Mouse (Mus musculus): ENCODE data around the gene Hbq1a.
"Not testable (repeated sequence)": the region's sequence is repeated elsewhere in the genome, so short reads cannot be mapped to it uniquely, and the experiment has no call there.

Hbq1a gene

DNA sequence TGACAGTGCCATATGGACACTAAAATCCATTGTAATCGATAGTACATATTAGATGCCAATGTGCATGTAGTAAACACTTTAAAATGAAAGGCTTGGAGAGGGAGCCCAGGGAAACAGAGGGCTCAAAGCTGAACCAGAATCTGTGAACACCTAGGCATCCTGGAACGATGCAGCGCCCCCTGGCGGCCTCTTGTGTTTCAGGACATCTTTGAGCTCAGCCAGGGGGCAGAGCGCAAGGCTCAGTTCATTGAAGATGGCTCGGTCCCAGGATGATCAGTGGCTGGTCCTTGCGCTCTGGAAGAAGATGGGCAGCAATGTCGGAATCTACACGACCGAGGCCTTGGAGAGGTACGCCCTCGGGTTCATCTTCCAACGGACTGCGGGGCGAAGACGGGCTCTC lies at the start of gene Hbq1a:
Gene Hbq1a (plus strand): TSS at position 205 of the 400 bp plus-strand sequence.
- in situ Hi-C loops (cut with MboI), result not testable (repeated sequence)

DNA sequence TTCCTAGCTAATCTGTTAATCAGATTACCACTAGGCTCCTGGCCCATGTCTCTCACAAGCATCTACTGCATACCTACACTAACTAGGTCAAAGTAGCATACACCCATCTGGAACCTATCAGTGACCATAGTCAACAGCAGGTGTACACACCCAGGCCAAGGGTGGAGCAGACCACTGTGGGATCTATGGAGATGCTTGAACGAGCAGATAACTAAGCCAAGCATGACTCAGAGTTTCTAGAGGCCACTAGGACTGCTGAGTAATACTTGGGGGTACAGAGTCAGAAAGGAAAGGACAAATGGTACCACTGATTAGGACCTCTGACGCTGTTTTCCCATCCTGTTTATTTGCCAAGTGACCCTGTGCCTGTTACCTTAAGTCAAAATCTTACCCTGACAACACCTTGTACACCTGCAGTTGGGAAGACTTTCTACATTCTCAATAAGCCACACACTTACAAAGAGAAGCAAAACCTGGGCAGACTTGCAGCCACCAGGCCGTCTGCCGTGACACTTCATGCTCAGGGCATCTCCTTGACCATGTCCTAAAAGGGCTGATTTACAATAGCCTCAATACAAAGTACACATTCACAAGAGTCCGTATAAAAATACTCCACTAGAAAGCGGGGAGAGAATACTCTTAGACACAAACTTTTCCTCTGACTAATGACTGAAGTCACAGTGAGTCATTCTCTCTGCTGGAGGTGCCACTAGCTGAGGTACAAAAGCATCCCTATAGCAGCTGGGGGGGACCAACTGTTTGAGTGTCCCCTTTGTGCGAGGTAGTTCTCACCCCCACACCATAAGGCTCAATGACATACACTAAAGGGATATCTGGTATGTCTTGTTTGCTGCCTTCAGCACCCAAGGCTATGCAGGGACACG lies 48.7 kb upstream of the Hbq1a start:
- in situ Hi-C loops (cut with MboI), result no loop called here

DNA sequence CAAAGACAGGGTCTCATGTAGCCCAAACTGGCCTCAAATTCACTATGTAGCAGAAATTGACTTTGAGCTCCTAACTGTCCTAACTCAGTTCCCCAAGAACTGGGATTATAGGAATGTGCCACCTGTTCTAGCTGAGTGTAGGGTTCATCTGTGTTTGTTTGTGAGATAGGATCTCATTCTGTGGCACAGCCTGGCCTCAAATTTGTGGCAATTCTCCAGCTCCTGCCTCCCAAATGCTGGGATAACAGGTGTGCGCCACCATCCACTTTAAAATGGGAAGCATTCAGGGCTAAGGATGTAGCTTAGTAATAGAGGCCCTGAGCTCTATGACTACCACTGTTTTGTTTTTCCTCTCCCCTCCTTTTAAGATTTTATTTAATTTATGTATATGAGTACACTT lies 46.7 kb upstream of the Hbq1a start:
- in situ Hi-C loops (cut with MboI), result no loop called here

DNA sequence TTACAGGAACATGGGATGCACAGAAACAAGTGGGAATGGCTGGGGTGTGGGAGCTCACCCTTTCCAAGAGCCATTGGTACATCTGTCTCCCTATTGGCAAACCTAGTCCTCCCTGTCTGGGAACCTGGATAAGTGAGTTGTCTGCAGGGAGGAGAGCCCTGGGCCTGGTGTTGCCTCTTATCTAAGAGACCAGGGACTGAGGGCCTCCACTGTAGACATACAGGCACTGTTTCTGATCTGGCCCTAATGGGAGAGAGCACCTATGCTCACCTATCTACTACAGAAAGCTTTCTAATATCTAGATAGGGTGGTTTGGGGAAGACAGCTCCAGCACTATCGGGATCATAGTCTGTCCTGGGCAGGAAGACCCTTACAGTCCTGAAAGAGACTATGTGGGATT lies 43.7 kb upstream of the Hbq1a start:
- in situ Hi-C loops (cut with MboI), result no loop called here

DNA sequence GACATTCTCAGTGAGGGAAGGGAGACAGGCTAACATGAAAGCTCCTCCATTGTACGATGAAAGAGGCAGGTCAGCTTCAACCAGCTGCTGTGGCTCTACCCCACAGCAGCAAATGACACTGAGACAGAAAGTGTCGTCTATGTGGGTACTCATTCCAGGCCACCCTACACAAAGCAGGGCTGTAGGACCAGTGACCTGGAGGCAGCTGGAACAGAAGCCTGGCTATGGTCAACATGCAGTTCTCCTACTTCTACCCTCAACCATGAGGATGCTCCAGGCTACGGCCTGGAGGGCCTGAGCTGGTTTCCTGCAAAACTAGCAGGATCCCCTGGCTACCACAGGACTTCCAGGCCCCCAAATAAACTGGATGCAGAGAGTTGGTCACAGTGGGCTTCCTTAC lies 43.3 kb upstream of the Hbq1a start:
- in situ Hi-C loops (cut with MboI), result no loop called here

DNA sequence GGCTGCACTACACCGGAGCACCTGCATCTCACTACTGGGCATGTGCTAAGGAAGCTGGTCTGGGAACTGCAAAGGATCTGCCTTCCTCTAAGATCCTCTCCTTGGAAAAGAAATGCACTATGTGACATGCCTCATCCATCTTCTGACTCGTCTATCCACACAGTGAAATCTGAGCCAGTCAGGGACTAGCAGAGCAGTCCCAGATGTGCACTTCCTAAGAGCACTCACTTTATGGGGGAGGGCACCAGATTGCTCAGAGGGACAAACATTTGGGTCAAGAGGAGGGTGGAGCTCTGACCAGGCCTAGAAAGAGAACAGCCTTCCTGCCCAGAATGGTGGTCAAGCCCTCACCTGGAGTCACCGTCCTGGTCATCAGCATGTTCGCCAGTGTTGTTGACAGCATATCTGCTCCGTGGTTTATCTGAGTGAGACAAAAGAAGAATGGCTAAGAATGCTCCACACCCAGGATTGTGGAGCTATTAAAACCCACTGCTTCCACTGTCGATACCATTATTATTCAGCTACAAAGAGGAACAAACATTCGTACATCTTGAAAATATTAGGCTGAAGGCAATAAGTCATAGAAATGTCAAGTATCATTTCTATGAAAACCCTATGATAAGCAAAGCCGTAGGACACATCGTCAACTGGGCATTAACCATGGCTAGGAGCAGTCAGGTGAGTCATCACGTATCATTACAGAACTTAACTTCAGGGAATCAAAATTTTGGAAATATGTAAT lies 37.0 kb upstream of the Hbq1a start:
- in situ Hi-C loops (cut with MboI), result no loop called here

DNA sequence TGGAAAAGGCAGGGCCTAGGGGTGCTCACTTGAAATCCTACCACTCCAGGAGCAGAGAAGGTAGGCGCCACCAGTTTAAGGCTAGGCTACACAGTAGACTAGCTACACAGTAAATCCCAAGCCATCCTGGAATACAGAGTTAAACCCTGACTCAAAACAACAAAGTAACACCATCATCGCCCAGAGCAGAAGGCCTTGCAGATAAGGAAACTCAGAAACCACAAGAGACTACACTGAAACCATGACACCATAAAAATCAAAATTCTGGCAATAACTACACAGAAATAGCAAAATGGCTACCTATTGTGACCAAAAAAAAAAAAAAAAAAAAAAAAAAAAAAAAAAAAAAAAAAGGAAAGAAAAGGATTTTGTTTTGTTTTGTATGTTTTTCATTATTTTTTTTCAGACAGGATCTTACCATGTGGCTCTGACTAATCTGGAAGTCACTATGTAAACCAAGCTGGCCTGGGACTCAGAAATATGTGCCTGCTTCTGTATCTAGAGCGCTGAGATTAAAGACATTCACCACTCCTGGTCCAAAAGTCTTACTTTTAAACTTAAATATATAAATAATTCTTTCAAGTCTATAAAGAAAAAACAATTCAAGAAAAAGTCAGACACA lies 34.6 kb upstream of the Hbq1a start:
- in situ Hi-C loops (cut with MboI), result no loop called here

DNA sequence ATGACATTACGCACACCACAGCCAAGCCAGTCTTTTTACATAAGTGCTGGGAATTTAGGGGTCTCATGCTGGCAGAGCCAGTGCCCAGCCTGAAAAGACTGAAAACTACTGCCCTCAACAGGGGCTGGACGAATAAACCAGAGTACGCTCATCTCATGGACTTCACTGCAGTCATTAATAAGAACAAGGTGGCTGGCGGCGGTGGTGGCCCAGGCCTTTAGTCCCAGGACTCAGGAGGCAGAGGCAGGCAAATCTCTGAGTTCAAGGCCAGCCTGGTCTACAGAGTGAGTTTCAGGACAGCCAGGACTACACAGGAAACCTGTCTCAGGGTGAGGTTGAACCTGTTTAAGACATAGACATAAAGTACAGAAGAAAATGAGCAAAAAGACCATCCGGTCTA lies 33.7 kb upstream of the Hbq1a start:
- in situ Hi-C loops (cut with MboI), result no loop called here

DNA sequence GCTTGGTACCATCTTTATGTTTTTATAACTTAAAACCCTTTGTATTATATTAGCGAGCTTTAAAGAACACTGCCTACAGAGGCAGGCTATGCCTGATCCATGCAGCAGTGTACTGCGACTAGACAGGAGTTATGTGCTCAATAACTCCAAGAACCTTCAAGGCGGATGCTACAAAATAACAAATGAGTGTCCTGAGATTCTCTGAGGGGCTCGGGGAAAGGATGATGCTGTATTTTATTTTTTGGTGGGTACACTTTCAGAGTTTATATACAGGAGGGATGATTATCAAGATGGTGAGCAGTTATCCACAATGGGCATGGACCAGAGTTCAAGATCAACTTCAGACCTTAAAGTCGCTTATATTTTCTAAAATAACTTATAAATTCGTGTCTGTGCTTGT lies 33.1 kb upstream of the Hbq1a start:
- in situ Hi-C loops (cut with MboI), result no loop called here

DNA sequence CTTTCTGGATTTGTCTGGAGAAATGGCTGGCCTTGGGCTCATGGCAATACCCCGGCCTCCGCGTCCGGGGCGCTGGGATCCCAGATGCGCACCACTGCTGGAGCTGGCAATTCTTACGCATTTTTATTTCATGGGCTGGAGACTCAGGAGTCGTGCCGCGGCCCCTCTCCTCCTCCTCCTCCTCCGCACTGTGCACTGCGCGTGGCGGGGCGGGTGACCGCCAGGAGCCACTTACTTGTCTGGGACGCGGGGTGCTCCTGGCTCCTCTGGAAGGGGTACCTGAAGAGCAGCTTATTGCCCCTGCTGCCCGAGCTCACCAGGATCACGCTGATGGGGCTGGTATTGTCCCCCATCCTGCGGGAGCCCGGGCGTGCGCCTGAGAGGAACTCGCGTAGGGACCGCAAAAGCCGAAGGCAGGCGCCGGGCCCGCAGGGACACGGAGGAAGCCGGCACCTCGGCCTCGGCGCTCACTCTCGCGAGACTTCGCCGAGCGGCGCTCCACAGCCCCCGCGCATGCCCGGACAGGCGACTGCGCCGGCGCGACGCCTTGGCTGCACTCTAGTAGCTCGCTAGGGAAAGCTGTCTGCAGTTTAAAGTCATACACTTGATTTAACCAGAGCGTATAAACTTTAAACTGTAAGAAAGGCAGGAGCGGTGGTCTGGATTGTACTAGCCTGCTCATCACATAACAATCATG lies 32.5 kb upstream of the Hbq1a start, which contains the start of gene Nprl3:
Gene Nprl3 (minus strand): TSS at position 520 of the 697 bp plus-strand sequence.
- in situ Hi-C loops (cut with MboI), result no loop called here

DNA sequence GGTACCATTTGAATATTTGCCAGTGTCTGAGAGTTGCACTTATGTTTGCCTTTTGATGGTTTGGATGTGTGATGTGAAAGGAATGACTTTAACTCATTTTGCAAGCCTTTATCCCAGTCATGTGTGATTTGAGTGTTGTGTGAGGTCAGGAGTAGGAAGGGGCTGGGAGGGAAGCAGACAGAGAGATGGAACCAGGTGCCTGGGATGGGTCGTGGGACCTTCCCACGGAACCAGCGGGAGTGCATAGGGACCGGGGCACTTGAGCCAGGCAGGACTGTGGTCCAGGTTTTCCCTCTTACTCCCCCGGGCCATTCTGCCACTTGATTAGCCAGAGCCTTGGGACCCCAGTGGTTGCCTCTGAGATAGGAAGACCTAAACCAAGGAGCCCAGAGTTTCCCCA lies 31.9 kb upstream of the Hbq1a start:
- in situ Hi-C loops (cut with MboI), result no loop called here

DNA sequence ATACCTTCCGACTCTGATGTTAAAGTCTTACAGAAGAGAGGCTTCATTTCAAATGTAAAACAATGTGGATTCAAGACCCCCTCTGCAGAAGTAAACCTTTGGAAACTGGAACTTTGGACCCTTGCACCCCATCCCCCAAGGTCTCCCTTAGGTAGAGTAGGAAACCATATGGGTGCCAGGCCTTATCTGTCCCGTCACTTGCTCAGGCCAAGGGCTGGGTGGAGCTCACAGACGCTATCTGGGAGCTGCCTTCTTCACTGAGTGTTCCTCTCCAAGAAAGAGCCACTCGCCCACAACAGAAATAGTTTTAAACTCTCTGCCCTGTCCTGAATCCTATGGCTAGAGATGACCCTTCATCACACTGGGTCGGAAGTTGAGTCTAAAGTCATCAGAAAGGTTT lies 30.9 kb upstream of the Hbq1a start:
- in situ Hi-C loops (cut with MboI), result no loop called here

DNA sequence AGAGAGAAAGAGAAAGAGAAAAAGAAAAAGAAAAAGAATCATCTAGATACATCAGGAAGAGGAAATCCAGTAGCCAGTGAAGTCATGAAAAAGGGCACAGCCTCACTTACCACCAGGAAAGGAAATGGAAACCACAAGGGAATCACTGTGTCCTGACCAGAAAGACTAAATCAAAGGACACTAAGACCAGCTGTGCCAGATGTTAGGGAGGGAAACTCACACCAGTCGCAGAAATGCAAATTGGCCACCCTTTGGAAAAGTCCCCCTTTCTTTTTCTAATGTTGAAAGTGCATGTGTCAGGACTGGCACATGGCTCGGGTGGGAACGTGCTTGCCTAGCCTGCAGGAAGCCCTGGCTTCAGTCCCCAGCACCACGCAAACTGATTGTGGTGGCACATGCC lies 28.7 kb upstream of the Hbq1a start:
- in situ Hi-C loops (cut with MboI), result no loop called here

DNA sequence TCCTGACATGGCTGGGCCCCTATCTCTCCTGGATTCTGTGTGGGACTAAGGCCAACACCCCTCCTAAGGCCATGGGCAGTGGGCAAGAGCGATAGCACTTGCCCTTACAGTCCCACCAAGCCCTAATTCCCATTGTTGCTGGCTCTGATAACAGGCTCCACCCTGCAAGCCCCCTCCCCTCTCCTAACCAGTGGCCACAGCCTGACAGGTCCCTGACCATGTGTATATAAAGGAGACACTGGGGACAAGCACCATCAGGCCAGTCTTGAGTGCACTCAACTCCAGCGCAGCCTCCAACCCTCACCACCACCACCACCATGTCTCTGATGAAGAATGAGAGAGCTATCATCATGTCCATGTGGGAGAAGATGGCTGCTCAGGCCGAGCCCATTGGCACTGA lies 23.5 kb upstream of the Hbq1a start, which contains the start of gene Hba-x:
Gene Hba-x (plus strand): TSS at position 54 of the 400 bp plus-strand sequence.
- in situ Hi-C loops (cut with MboI), result no loop called here

DNA sequence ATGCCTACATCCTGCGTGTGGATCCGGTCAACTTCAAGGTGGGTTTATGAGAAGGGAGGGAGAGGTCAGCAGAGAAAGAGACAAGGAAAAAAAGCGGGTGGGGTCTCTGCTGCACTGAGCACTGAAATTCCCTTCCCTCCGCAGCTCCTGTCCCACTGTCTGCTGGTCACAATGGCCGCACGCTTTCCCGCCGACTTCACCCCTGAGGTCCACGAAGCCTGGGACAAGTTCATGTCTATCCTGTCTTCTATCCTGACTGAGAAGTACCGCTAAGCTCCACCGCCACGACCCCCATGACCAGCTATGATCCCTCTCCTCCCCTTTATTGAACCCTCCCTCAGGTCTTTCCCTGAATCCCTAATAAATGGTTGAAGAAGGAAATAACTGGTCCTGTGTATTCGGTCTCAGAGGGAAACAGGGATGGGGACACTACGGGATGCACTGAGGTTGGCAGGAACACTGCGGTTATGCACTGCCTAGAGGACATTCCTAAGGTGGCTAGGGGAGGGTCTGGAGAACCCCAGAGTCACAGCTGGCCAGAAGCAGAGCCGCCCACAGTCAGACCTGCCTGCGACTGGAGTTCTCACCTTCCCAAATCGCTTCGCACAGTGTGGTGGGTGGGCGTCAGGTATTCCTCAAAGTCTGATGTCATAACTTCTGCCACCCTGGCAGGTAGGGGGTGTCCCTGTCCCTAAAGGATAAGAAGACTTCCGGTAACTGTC lies 22.0 kb upstream of the Hbq1a start:
- in situ Hi-C loops (cut with MboI), result no loop called here

DNA sequence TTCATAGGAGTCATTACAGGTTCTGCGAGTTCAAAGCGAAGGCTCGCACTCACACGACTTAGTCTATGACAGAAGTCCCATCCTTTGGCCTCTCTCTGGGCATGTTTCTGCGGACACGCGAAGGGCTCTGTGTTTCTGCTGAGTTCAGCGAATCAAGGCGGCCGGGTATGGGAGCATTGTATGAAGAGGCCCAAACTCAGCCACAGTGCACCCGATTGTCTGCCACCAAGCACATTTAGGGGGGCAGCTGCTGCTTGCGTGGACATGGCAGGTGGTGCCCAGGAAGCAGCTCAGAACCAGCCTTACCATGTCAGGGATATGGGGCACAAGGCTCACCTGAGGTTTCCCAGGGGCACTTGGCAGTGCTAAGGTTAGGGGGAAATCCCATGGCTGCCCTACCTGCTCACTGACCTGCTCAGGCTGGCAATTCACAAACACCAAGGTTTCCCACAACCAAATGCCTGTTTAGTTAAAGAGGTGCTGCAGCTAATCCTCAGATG lies 21.4 kb upstream of the Hbq1a start:
- in situ Hi-C loops (cut with MboI), result no loop called here

DNA sequence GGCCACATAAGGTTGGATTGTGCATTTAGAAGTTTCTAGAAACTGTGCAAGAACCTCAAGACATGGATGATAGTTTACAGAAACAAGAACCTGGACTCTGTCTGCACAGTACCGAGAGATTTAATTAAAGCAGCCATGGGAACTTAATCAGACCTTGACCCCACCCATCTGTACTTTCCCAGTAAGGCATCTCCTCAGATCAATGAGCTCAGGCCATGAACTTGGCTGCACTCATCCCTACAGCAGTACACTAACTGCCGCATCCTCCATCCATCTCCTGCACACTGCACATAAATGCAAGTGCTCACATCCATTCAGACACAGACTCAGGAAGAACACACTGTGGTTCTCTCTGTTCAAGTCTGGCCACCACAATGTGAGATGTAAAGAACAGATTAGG lies 19.2 kb upstream of the Hbq1a start:
- in situ Hi-C loops (cut with MboI), result no loop called here

DNA sequence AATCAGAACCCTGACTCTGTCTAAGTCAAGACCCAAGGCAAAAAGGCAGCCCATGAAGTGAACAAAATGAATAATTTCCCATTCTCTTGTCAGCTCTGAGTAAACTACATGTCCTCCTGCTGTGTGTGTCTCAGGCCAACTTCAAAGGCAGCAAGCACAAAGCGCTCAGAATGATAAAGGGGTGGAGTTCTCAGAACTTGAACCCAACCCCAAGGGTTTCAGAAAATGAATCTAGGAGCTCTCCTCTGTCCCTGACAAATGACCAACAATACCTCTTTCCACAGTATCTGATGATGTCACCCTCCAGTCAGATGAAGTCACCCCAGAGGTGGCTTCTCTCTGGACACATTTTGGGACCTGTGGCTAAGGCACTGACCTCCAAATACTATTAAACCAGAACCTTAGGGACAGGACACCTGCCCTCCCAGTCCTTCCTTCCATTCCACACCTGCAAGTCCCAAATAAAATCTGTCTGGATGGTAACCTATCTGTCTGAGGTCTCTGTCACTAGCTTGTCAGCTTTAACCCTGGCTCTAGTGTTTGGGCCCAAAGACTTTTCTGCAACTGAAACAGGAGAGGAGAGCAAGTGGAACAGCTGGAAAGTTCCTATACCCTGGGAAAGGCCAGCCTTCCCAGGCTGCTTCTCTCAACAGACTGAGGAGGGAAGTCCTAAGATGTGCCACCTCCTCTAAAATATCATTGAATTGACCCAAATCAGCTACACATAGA lies 18.3 kb upstream of the Hbq1a start:
- in situ Hi-C loops (cut with MboI), result no loop called here

DNA sequence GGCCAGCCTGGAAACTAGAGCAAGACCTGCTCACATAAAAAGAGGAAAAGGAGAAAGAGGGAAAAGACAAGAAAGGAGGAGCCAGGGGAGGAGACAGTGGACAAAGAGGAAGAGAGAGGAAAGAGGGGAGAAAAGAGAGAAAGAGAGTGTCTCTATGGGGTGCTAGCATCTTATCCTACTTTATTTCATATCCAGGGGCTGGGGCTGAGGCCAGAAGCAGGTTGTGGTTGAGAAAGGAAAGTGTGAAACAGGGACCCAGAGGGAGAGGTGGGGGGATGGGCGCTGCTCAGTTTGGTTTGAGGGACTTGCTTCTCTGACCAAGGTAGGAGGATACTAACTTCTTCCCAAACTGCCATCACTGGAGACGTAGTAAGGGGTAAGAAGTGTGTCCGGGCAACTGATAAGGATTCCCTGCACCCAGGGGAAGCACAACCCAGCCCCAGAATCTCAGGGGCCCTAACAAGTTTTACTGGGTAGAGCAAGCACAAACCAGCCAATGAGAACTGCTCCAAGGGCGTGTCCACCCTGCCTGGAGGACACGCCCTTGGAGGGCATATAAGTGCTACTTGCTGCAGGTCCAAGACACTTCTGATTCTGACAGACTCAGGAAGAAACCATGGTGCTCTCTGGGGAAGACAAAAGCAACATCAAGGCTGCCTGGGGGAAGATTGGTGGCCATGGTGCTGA lies 16.6 kb upstream of the Hbq1a start, which contains the start of gene Hba-a1:
Gene Hba-a1 (plus strand): TSS at position 421 of the 687 bp plus-strand sequence.
- in situ Hi-C loops (cut with MboI), result not testable (repeated sequence)

DNA sequence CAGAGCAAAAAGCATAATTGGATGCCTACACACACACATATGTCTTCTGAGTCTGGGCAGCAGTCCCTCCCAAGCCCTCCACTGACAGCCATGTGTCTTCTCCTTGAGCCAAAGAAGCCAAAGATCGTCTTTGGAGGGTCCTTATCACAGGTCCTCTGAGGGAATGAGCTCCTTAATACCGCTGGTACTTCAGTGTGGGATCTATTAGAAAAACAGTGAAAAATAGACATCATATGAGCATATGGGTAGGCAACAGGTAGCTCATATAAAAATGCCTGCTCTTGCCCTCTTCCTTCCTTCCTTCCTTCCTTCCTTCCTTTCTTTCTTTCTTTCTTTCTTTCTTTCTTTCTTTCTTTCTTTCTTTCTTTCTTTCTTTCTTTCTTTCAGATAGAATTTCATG lies 15.3 kb upstream of the Hbq1a start:
- in situ Hi-C loops (cut with MboI), result not testable (repeated sequence)

All from mature B cell (primary cell).